Mouse (Mus musculus) forebrain, embryonic 12.5 days (tissue): ENCODE data around the gene Dgkh. TPM values are rescaled to one million over a fixed set of nuclear protein-coding genes. Genes with fewer than 3 reads are reported as not detected.

ENCODE experiments used
- ATAC-seq: fragments of 200-750 bp; cut with Nextera tagmentation; 2 replicates; pipeline ENCODE4 v1.8.0; 2017; ENCODE audit warnings: moderate TSS enrichment; ENCODE audit not compliant: low FRiP score
- H3K27ac ChIP-seq: fragments of 300-500 bp; sonication (generic); 2 replicates; pipeline ENCODE4 v1.5.1; 2016; ENCODE audit warnings: mild to moderate bottlenecking
- H3K27me3 ChIP-seq: fragments of 300-500 bp; sonication (generic); 2 replicates; pipeline ENCODE4 v1.6.1; 2016; ENCODE audit warnings: mild to moderate bottlenecking
- H3K36me3 ChIP-seq: fragments of 300-500 bp; sonication (generic); replicated peaks from 2 replicates; pipeline ENCODE4 v1.6.1; 2016; ENCODE audit warnings: mild to moderate bottlenecking
- H3K4me1 ChIP-seq: fragments of 300-500 bp; sonication (generic); 2 replicates; pipeline ENCODE4 v1.6.1; 2016
- H3K4me2 ChIP-seq: fragments of 300-500 bp; sonication (generic); 2 replicates; pipeline ENCODE4 v1.6.1; 2016; ENCODE audit warnings: mild to moderate bottlenecking, moderate library complexity
- H3K4me3 ChIP-seq: fragments of 300-500 bp; sonication (generic); replicated peaks from 2 replicates; pipeline ENCODE4 v1.5.1; 2016; ENCODE audit warnings: mild to moderate bottlenecking
- H3K9ac ChIP-seq: fragments of 300-500 bp; sonication (generic); 2 replicates; pipeline ENCODE4 v1.6.1; 2016; ENCODE audit warnings: mild to moderate bottlenecking
- H3K9me3 ChIP-seq: fragments of 300-500 bp; sonication (generic); 2 replicates; pipeline ENCODE4 v1.6.1; 2016
- WGBS: fragments of 180-500 bp; shearing (Covaris S2); methylation state at CpG from one replicate; pipeline ENCODE4 v1.1.7; 2016; 5-methylcytosine and 5-hydroxymethylcytosine counted together
- polyA plus RNA-seq: library from polyadenylated mRNA; unstranded; fragments of >200 nt; fragmentation: Nextera tagmentation; extraction: Ambion mirVana; gene quantifications from 2 replicates; pipeline ENCODE4 v1.2.1, GENCODE M21; 2016

The Dgkh gene
- polyA plus RNA-seq, 1 experiment from 2014 or later: 1.6 TPM

DNA sequence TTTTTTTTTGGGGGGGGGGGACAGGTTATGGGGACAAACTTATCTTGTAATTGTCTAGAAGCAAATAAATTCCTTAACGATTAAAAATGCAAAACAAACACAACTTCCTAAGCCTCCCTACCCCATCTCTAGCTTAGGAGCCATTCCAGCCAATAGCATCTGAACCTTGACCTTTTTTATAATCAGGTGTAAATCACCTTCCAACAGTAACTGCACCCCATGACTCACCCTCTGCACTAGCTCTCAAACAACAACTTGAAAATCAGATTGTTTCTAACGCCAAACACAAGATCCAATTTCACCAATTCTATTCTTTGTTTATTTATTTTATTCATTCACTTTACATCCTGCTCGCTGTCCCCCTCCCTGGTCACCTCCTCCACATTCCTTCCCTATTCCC is 206.1 kb downstream of the Dgkh start:
- H3K27ac ChIP-seq: no peak overlapping the region
- 72% methylated on average over 3 of the region's 3 CpGs for WGBS
- ATAC-seq: no peak

GRCm38 (mm10) chr14:78525611-78526457 is 206.7 kb downstream of the Dgkh start:
- no peak overlapping the region for H3K27ac ChIP-seq
- H3K9ac ChIP-seq: no peak overlapping the region
- WGBS: 95% methylated on average over 3 of the region's 3 CpGs
- ATAC-seq: no peak; the same call in 1 of the 2 replicates
- no peak overlapping the region for H3K4me2 ChIP-seq
- no peaks in the 10 kb centered on the region for H3K9me3 ChIP-seq
- no peak overlapping the region for H3K4me3 ChIP-seq
- peaks cover 3% of the 10 kb centered on the region; the same call in 1 of the 2 replicates for H3K4me1 ChIP-seq
- 0 out of 2 replicates have a peak, but pooled peaks cover 5% of the 10 kb centered on the region for H3K36me3 ChIP-seq
- no peaks in the 10 kb centered on the region for H3K27me3 ChIP-seq

More for the DNA sequence above, 206.1 kb downstream of the Dgkh start:
- Histone ChIP-seq H3K4me3 (no peak overlapping the region), H3K4me2 (no peak overlapping the region), H3K4me1 (peaks cover 3% of the 10 kb centered on the region; the same call in 1 of the 2 replicates), H3K27me3 (no peaks in the 10 kb centered on the region), H3K9me3 (no peaks in the 10 kb centered on the region), H3K9ac (no peak overlapping the region), H3K36me3 (0 out of 2 replicates have a peak, but pooled peaks cover 5% of the 10 kb centered on the region)

- 93% methylated on average over 2 of the region's 2 CpGs for WGBS
- no peaks in the 10 kb centered on the region for H3K9me3 ChIP-seq
- no peak overlapping the region for H3K4me2 ChIP-seq
- H3K4me3 ChIP-seq: no peak overlapping the region
- H3K9ac ChIP-seq: no peak overlapping the region
- H3K4me1 ChIP-seq: peaks cover 3% of the 10 kb centered on the region; the same call in 1 of the 2 replicates
- ATAC-seq: no peak
- H3K27me3 ChIP-seq: no peaks in the 10 kb centered on the region
- 0 out of 2 replicates have a peak, but pooled peaks cover 5% of the 10 kb centered on the region for H3K36me3 ChIP-seq
- H3K27ac ChIP-seq: no peak overlapping the region
These were observed 207.5 kb downstream of the Dgkh start for GRCm38 (mm10) chr14:78525059-78525458.

DNA sequence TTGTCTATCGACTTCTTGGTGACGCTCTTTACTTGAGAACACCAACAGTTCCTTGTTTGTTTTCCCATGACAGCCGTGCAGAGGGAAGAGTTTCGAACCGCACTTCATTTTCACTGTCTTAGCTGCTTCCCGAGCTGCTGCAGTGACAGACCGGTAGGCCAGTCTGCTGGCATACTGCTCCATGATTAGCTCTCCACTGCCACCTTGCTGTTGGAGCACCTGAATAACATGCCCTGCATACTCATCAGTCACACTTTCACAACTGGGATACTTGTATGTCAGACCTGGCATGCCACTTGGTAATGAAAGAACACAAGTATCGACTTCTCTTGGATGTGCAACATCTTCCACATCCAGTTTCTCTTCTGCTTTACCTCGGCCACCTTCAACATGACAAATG is 221.9 kb downstream of the Dgkh start:
- no peak for ATAC-seq
- Histone ChIP-seq H3K9me3 (no peaks in the 10 kb centered on the region), H3K4me1 (no peaks in the 10 kb centered on the region), H3K27me3 (no peaks in the 10 kb centered on the region), H3K27ac (no peak overlapping the region), H3K36me3 (peaks cover 62% of the 10 kb centered on the region), H3K4me3 (no peak overlapping the region), H3K4me2 (no peak overlapping the region), H3K9ac (no peak overlapping the region)
- WGBS: 85% methylated on average over 9 of the region's 9 CpGs

DNA sequence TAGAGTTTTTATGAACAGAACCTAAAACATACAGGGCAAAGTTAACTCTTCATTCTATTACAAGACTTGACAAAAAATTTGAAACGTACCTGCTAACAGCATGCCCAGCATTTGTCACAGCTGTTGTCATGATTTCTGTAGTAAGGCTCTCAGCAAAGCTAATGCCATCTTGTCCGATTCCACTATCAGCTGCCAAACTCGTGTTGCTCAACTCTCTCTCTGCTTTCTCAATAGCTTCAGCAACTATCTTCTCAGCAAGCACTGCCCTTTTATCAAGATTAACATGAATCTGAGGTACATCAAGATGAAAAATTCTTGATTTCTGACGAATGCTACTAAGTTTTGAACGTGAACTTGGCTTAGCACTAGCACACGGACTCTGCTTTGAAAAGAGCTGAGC is 222.8 kb downstream of the Dgkh start:
- H3K9ac ChIP-seq: no peak overlapping the region
- no peaks in the 10 kb centered on the region for H3K9me3 ChIP-seq
- H3K4me2 ChIP-seq: no peak overlapping the region
- no peak overlapping the region for H3K4me3 ChIP-seq
- no peaks in the 10 kb centered on the region for H3K4me1 ChIP-seq
- H3K27ac ChIP-seq: no peak overlapping the region
- ATAC-seq: no peak
- H3K27me3 ChIP-seq: no peaks in the 10 kb centered on the region
- H3K36me3 ChIP-seq: peaks cover 68% of the 10 kb centered on the region
- 95% methylated on average over 6 of the region's 6 CpGs for WGBS

Other genes with a start within 250 kb of the Dgkh start
- 34.5 and 36.8 TPM in 2 replicates for gene Akap11, start 196.0 kb downstream of the Dgkh start, polyA plus RNA-seq
- gene Vwa8, start 116.3 kb upstream of the Dgkh start, polyA plus RNA-seq: 8.0 and 8.2 TPM in 2 replicates